ENCODE assay signal across 8 mouse cellular contexts in the genomic region with DNA sequence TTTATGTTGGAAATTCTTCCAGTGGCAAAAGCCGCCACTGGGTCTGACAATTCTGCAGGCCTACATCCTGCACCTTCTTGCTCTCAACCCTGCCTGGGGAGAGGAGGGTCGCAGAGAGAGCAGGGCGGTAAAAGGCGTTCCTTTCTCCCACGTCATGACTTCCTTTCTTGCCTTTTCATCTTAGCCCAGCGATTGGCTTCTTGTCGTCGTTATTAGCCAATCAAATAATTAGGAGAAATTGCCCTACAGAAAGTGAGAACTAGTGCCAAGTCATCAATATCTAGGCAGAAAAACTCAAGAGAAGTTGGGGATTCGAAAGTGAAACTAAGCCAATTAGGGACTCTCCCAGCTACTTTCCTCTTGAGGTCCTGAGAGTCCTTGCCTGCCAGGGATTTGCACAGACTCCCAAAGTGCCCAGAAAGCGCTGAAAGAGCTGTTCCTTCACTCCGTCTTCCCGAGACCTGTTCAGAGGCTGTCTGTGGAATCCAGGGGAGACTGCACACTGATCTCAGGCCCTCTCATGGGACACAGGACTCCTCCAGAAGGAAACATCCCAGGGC. TPM values are rescaled to one million over a fixed set of nuclear protein-coding genes. Genes with fewer than 3 reads are reported as not detected.
A peak's percentile ranks its signal among the peaks of the same experiment; 100 is the strongest.
DNase-seq lines count a peak whose midpoint lies in the region; ATAC-seq lines count a peak whose summit lies in the region.
"Not testable (repeated sequence)": the region's sequence is repeated elsewhere in the genome, so short reads cannot be mapped to it uniquely, and the experiment has no call there.
"Had no signal": no experiment of that assay in that cellular context is flagged by ENCODE, and none has a peak within 500 bp of the region (broad histone marks: within the 10 kb centered on the region; RNA-seq: fewer than 3 reads in every experiment).

A gene (minus strand): TSS at position 138 of the 560 bp plus-strand sequence.
A gene (plus strand): TSS at position 352 of the 560 bp plus-strand sequence.

- ATAC-seq in activated CD4-positive, CD25-positive, alpha-beta regulatory T cell, adult 4 months: peak; percentile 94
- ATAC-seq in inflammation-experienced regulatory T-cells, adult 6 months: peak; percentile 95
- peak; percentile 94 for ATAC-seq in megakaryocyte, adult 5-6 weeks (ENCODE audit: poor library complexity, severe bottlenecking)

- peak; percentile 91 for DNase-seq in embryo, embryonic 10 days (ENCODE audit: low spot score)
- DNase-seq in gastrocnemius, postnatal 14 days: peak; percentile 41
- peak; percentile 79 to 87 for DNase-seq in left cerebral cortex, adult 9 months (ENCODE audit: low spot score in 2 of 2)
- peak; percentile 60 to 67 for DNase-seq in right cerebral cortex, adult 2 months (ENCODE audit: low spot score in 2 of 2)

- intact Hi-C loops in gastrocnemius, postnatal 14 days (cut with DNase I; ENCODE audit: low total_unique reads): not testable (repeated sequence)

RNA-seq across cellular contexts. Expression of the first gene that starts in this region (rescaled TPM):
- polyA plus RNA-seq in activated CD4-positive, CD25-positive, alpha-beta regulatory T cell, adult 4 months (2017; shearing (Covaris generic)): 100 to 1,000 TPM; 415 to 458 TPM
- total RNA-seq in gastrocnemius, postnatal 14 days (2021): 1 to 10 TPM; 5.7 to 6.3 TPM
- polyA plus RNA-seq in inflammation-experienced regulatory T-cells, adult 6 months (2017; shearing (Covaris generic)): 100 to 1,000 TPM; 428 to 527 (median 477) TPM
- 43.2 and 44.4 TPM in 2 replicates for total RNA-seq in megakaryocyte, adult 5-6 weeks (2015)
- 51.9 and 56.1 TPM in 2 replicates for total RNA-seq in megakaryocyte, adult 5-6 weeks (2017)

RNA-seq across cellular contexts. Expression of the second gene that starts in this region (rescaled TPM):
- polyA plus RNA-seq in activated CD4-positive, CD25-positive, alpha-beta regulatory T cell, adult 4 months (2017; shearing (Covaris generic)): under 1 TPM in 1 of 2 experiments, not detected in 1; 0.46 TPM
- total RNA-seq in gastrocnemius, postnatal 14 days (2021): not detected
- polyA plus RNA-seq in inflammation-experienced regulatory T-cells, adult 6 months (2017; shearing (Covaris generic)): under 1 TPM in 2 of 3 experiments, not detected in 1; 0.33 to 0.87 TPM
- total RNA-seq in megakaryocyte, adult 5-6 weeks (2015): not detected in 2 replicates
- not detected in 2 replicates for total RNA-seq in megakaryocyte, adult 5-6 weeks (2017)
- polyA plus RNA-seq: urinary bladder, adult 2 months had no signal

Comparison
In these comparisons a context has a peak if more than half of its experiments do, and no peak if none do; other contexts are left out.
1. Peak in every context shown above with its lines: DNase-seq and ATAC-seq.
2. RNA of the first gene that starts in this region (total RNA-seq): 43.2 to 56.1 TPM in megakaryocyte, adult 5-6 weeks; 5.7 to 6.3 TPM in gastrocnemius, postnatal 14 days; every median in the first group is over 4 times any median in the second.
3. DNase-seq: peak in every context shown above with its lines; median percentile 91 in embryo, embryonic 10 days; 83 in left cerebral cortex, adult 9 months; 64 in right cerebral cortex, adult 2 months; 41 in gastrocnemius, postnatal 14 days.